Mouse (Mus musculus) forebrain, embryonic 12.5 days (tissue): ENCODE results near the gene Gm20605. TPM values are rescaled to one million over a fixed set of nuclear protein-coding genes. Genes with fewer than 3 reads are reported as not detected.

Experiments used
- ATAC-seq: fragments of 200-750 bp; cut with Nextera tagmentation; 2 replicates; pipeline ENCODE4 v1.8.0; 2017; ENCODE audit warnings: moderate TSS enrichment; ENCODE audit not compliant: low FRiP score
- H3K27ac ChIP-seq: fragments of 300-500 bp; sonication (generic); 2 replicates; pipeline ENCODE4 v1.5.1; 2016; ENCODE audit warnings: mild to moderate bottlenecking
- H3K27me3 ChIP-seq: fragments of 300-500 bp; sonication (generic); 2 replicates; pipeline ENCODE4 v1.6.1; 2016; ENCODE audit warnings: mild to moderate bottlenecking
- H3K36me3 ChIP-seq: fragments of 300-500 bp; sonication (generic); replicated peaks from 2 replicates; pipeline ENCODE4 v1.6.1; 2016; ENCODE audit warnings: mild to moderate bottlenecking
- H3K4me1 ChIP-seq: fragments of 300-500 bp; sonication (generic); 2 replicates; pipeline ENCODE4 v1.6.1; 2016
- H3K4me2 ChIP-seq: fragments of 300-500 bp; sonication (generic); 2 replicates; pipeline ENCODE4 v1.6.1; 2016; ENCODE audit warnings: mild to moderate bottlenecking, moderate library complexity
- H3K4me3 ChIP-seq: fragments of 300-500 bp; sonication (generic); replicated peaks from 2 replicates; pipeline ENCODE4 v1.5.1; 2016; ENCODE audit warnings: mild to moderate bottlenecking
- H3K9ac ChIP-seq: fragments of 300-500 bp; sonication (generic); 2 replicates; pipeline ENCODE4 v1.6.1; 2016; ENCODE audit warnings: mild to moderate bottlenecking
- H3K9me3 ChIP-seq: fragments of 300-500 bp; sonication (generic); 2 replicates; pipeline ENCODE4 v1.6.1; 2016
- WGBS: fragments of 180-500 bp; shearing (Covaris S2); methylation state at CpG from one replicate; pipeline ENCODE4 v1.1.7; 2016; 5-methylcytosine and 5-hydroxymethylcytosine counted together
- polyA plus RNA-seq: library from polyadenylated mRNA; unstranded; fragments of >200 nt; fragmentation: Nextera tagmentation; extraction: Ambion mirVana; gene quantifications from 2 replicates; pipeline ENCODE4 v1.2.1, GENCODE M21; 2016

Gene Gm20605
- polyA plus RNA-seq, 1 experiment from 2014 or later = 10.1 TPM

- peaks cover 76% of the 10 kb centered on the region for H3K36me3 ChIP-seq
- 91% methylated on average over 6 of the region's 6 CpGs for WGBS
- no peak overlapping the region for H3K9ac ChIP-seq
- H3K9me3 ChIP-seq = no peaks in the 10 kb centered on the region
- H3K4me3 ChIP-seq = no peak overlapping the region
- H3K4me2 ChIP-seq = no peak overlapping the region
- no peaks in the 10 kb centered on the region for H3K27me3 ChIP-seq
- no peak for ATAC-seq
- no peak overlapping the region for H3K27ac ChIP-seq
- H3K4me1 ChIP-seq = no peaks in the 10 kb centered on the region
These were observed 31.2 kb downstream of the Gm20605 start for GRCm38 (mm10) chr5:137660064-137660688.

DNA sequence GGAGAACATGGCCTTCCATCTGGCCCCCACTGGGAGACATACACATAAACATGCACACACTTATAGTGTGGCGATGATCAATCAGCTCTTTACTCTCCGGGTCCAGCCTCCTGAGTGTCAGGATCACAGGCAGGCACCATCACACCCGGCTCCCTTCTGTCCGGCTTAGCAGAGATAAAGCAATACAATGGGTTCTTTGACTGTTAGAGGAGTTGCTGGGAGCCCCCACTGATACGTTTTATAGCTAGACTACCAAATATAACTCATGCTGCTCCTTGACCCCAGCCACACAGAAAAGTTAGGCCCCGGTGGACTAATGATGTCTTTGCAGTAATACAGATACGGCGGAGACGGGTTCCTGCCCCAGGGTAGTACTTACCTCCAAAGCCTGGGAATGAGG, 34.1 kb downstream of the Gm20605 start:
- Histone ChIP-seq H3K27me3 (no peaks in the 10 kb centered on the region), H3K27ac (no peak overlapping the region), H3K4me3 (no peak overlapping the region), H3K4me1 (no peaks in the 10 kb centered on the region), H3K36me3 (peaks cover 94% of the 10 kb centered on the region), H3K4me2 (no peak overlapping the region), H3K9me3 (no peaks in the 10 kb centered on the region), H3K9ac (no peak overlapping the region)
- ATAC-seq = no peak
- WGBS = 75% methylated on average over 9 of the region's 9 CpGs

GRCm38 (mm10) chr5:137668971-137669370, 40.0 kb downstream of the Gm20605 start:
- Histone ChIP-seq H3K36me3 (peaks cover 41% of the 10 kb centered on the region), H3K4me3 (no peak overlapping the region), H3K27ac (no peak overlapping the region), H3K27me3 (no peaks in the 10 kb centered on the region), H3K9ac (no peak overlapping the region), H3K4me2 (no peak overlapping the region), H3K9me3 (no peaks in the 10 kb centered on the region), H3K4me1 (peaks cover 8% of the 10 kb centered on the region)
- ATAC-seq = no peak
- 87% methylated on average over 10 of the region's 10 CpGs for WGBS

DNA sequence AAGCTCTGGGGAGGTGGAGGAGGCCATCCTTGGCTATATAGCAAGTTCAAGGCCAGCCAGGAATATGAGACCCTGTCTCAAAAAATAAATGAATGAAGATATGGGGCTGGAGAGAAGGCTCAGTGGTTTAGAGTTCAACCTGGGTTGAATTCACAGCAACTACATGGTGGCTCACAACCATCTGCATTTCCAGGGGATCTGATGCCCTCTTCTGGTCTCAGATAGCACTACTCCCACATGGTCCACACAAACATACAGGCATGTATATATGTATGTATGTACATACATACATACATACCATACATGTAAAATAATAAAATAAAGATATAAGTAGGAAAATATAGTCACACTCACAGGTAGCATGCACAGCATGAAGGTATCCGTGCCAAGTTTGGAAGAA, 41.3 kb downstream of the Gm20605 start:
- Histone ChIP-seq H3K4me2 (no peak overlapping the region), H3K36me3 (peaks cover 33% of the 10 kb centered on the region), H3K27me3 (no peaks in the 10 kb centered on the region), H3K27ac (no peak overlapping the region), H3K4me1 (peaks cover 8% of the 10 kb centered on the region), H3K9me3 (no peaks in the 10 kb centered on the region), H3K9ac (no peak overlapping the region), H3K4me3 (no peak overlapping the region)
- WGBS = 100% methylated on average over 1 of the region's 1 CpGs
- no peak for ATAC-seq

DNA sequence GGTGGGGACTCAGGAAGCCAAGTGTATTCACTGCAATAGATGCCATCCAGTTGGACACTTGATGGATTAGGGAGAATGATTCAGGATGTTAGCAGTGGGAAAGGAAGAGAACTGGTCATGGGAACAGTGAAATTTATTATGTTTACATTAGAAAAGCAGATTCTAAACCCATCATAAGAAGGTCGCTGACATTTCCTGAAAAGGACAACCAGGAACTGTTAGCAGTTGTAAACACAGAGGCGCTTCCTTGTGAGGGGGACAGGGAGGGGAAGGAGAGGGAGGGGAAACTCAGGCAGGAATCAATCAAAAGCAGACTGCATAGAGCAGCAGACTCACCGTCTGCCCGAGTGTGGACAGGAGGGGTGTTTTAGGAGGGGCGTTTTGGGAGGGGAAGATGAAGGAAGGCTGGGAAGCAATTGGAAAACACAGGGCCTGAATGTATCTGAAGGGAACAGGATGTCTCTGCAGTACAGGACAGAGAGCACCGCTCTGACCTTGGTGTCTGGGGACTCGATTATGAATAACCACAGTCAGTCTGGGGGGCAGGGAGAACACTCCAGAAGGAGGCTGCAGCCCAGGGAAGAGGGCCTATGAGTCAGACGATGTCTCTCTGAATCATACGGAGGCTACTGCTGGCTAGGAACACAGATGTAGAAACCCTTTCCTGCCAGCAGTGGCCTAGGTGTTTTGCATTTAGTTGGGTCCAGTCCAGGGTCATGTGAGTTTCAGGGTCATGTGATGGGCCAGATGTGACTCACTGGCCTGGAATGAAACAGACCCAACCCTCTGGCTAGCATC, 42.7 kb downstream of the Gm20605 start:
- no peak overlapping the region for H3K9ac ChIP-seq
- peaks cover 23% of the 10 kb centered on the region for H3K36me3 ChIP-seq
- peaks cover 8% of the 10 kb centered on the region for H3K4me1 ChIP-seq
- WGBS = 67% methylated on average over 9 of the region's 9 CpGs
- H3K4me2 ChIP-seq = no peak overlapping the region
- no peak overlapping the region for H3K4me3 ChIP-seq
- no peaks in the 10 kb centered on the region for H3K27me3 ChIP-seq
- ATAC-seq = no peak
- peak overlapping the region; percentile 32; the same call in 1 of the 2 replicates for H3K27ac ChIP-seq
- no peaks in the 10 kb centered on the region for H3K9me3 ChIP-seq

- Histone ChIP-seq H3K36me3 (peaks cover 19% of the 10 kb centered on the region), H3K27me3 (no peaks in the 10 kb centered on the region), H3K4me2 (no peak overlapping the region), H3K4me3 (no peak overlapping the region), H3K4me1 (peaks cover 8% of the 10 kb centered on the region), H3K9ac (no peak overlapping the region), H3K27ac (no peak overlapping the region), H3K9me3 (no peaks in the 10 kb centered on the region)
- WGBS = 90% methylated on average over 5 of the region's 5 CpGs
- no peak for ATAC-seq
These were observed 43.4 kb downstream of the Gm20605 start for GRCm38 (mm10) chr5:137672361-137672760.

GRCm38 (mm10) chr5:137673015-137673414, 44.0 kb downstream of the Gm20605 start:
- Histone ChIP-seq H3K4me2 (no peak overlapping the region), H3K36me3 (peaks cover 16% of the 10 kb centered on the region), H3K9me3 (no peaks in the 10 kb centered on the region), H3K4me1 (peaks cover 8% of the 10 kb centered on the region), H3K9ac (no peak overlapping the region), H3K27ac (no peak overlapping the region), H3K4me3 (no peak overlapping the region), H3K27me3 (no peaks in the 10 kb centered on the region)
- 88% methylated on average over 6 of the region's 6 CpGs for WGBS
- ATAC-seq = no peak

GRCm38 (mm10) chr5:137674786-137675185, 45.8 kb downstream of the Gm20605 start:
- no peak overlapping the region for H3K9ac ChIP-seq
- no peak overlapping the region for H3K27ac ChIP-seq
- no peaks in the 10 kb centered on the region for H3K27me3 ChIP-seq
- peaks cover 8% of the 10 kb centered on the region for H3K4me1 ChIP-seq
- no peaks in the 10 kb centered on the region for H3K9me3 ChIP-seq
- H3K4me2 ChIP-seq = no peak overlapping the region
- no peak for ATAC-seq
- 97% methylated on average over 8 of the region's 8 CpGs for WGBS
- H3K4me3 ChIP-seq = no peak overlapping the region
- peaks cover 19% of the 10 kb centered on the region for H3K36me3 ChIP-seq

DNA sequence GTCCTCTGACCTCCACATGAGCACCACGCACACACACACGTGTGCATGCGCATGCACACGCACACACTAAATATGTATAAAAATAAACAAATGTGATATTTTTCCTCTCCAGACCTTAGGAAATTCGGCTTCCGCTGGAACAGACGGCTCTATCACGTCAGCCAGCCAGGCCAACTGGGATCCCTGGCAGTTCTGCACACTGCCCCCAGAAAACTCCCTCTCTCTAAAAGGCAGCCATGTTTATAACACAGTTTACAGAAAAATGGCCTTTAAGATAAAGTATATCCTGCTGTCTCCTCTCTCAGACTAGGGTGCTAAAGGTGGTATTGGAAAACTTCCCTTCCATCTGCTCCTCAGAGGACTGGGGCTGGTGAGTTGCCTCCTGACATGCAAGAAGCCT, 48.9 kb downstream of the Gm20605 start:
- no peak for ATAC-seq
- no peaks in the 10 kb centered on the region for H3K27me3 ChIP-seq
- H3K9ac ChIP-seq = no peak overlapping the region
- H3K27ac ChIP-seq = no peak overlapping the region
- H3K4me2 ChIP-seq = no peak overlapping the region
- H3K4me3 ChIP-seq = no peak overlapping the region
- peaks cover 12% of the 10 kb centered on the region for H3K4me1 ChIP-seq
- H3K36me3 ChIP-seq = peaks cover 29% of the 10 kb centered on the region
- WGBS = 96% methylated on average over 8 of the region's 8 CpGs
- H3K9me3 ChIP-seq = no peaks in the 10 kb centered on the region

GRCm38 (mm10) chr5:137678736-137679135, 49.8 kb downstream of the Gm20605 start:
- WGBS = 79% methylated on average over 3 of the region's 3 CpGs
- H3K9ac ChIP-seq = no peak overlapping the region

GRCm38 (mm10) chr5:137679726-137680125, 50.8 kb downstream of the Gm20605 start:
- H3K27me3 ChIP-seq = no peaks in the 10 kb centered on the region
- H3K27ac ChIP-seq = no peak overlapping the region
- H3K9me3 ChIP-seq = no peaks in the 10 kb centered on the region
- no peak overlapping the region for H3K9ac ChIP-seq
- H3K4me2 ChIP-seq = no peak overlapping the region
- ATAC-seq = no peak
- WGBS = 86% methylated on average over 4 of the region's 4 CpGs
- H3K4me3 ChIP-seq = no peak overlapping the region
- peaks cover 29% of the 10 kb centered on the region for H3K36me3 ChIP-seq
- H3K4me1 ChIP-seq = peaks cover 24% of the 10 kb centered on the region

More at GRCm38 (mm10) chr5:137678736-137679135, 49.8 kb downstream of the Gm20605 start:
- peaks cover 29% of the 10 kb centered on the region for H3K36me3 ChIP-seq
- no peak for ATAC-seq
- H3K4me1 ChIP-seq = peaks cover 20% of the 10 kb centered on the region
- no peak overlapping the region for H3K4me2 ChIP-seq
- H3K27ac ChIP-seq = no peak overlapping the region
- H3K4me3 ChIP-seq = no peak overlapping the region
- H3K9me3 ChIP-seq = no peaks in the 10 kb centered on the region
- no peaks in the 10 kb centered on the region for H3K27me3 ChIP-seq

DNA sequence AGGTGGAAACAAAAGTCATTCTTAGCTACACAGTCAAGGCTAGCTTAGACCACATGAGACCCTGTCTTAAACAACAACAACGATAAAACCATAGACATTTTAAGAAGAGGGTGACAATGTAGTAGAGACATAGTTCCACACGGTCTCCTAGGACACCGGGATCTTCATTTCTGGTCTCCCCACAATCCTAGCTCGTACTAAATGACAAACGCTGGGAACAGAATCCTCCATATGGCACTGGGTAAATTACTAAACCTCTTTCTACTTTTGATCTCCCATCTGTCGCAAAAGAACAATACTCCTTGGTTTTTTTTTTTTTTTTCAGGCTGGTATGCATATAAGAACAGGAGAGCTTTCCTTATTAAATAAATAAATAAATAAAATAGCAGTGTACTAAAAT, 53.6 kb downstream of the Gm20605 start:
- 0 out of 2 replicates have a peak overlapping the region, but pooled peaks have one; percentile 8 for H3K4me3 ChIP-seq
- H3K9me3 ChIP-seq = no peaks in the 10 kb centered on the region
- peaks cover 29% of the 10 kb centered on the region for H3K4me1 ChIP-seq
- H3K36me3 ChIP-seq = peaks cover 16% of the 10 kb centered on the region
- no peak for ATAC-seq
- 77% methylated on average over 6 of the region's 6 CpGs for WGBS
- H3K27me3 ChIP-seq = peaks cover 16% of the 10 kb centered on the region; the same call in 1 of the 2 replicates
- no peak overlapping the region for H3K9ac ChIP-seq
- H3K27ac ChIP-seq = no peak overlapping the region
- peak overlapping the region; percentile 24; the same call in 1 of the 2 replicates for H3K4me2 ChIP-seq
